ENCODE assay signal across 24 mouse cellular contexts in the genomic region with DNA sequence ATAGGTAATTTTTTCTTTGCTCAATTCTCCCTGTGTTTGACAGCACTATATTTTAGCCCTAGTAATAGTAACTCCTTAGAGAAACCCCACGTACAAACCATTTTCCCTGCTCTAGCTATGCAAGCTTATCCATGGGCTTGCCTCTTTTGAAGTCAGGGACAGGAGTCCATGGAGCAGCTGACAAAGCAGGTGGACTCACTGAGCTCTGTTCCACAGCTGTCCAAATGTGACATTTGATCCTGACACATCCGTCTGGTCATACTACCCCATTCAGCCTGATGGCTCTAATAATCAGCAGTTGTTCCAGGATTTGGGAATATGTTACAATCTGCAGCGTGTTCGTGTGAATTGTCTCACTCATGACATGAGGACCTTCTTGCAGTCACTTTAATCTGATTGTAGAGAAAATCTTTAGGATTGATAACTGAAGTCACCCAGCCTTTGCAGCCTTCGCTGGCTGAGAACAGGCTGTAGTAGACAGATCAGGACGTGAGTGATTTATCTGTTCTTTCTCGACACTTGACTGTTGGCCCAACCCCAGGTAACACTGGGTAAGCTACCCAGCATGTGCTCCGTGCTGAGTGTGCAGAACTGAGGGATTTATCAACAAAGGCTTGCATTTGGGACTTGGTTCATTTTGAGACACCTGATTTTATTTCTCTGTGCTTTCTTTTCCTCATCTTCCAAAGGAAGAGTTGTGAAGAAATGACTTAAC. TPM values are rescaled to one million over a fixed set of nuclear protein-coding genes. Genes with fewer than 3 reads are reported as not detected.
DNase-seq lines count a peak whose midpoint lies in the region; ATAC-seq and TF ChIP-seq lines count a peak whose summit lies in the region.
"Had no signal": no experiment of that assay in that cellular context is flagged by ENCODE, and none has a peak within 500 bp of the region (broad histone marks: within the 10 kb centered on the region; RNA-seq: fewer than 3 reads in every experiment).

No protein-coding gene starts in this region.

- H3K9me3 ChIP-seq in hindbrain, embryonic 10.5 days: no peaks in the 10 kb centered on the region
- H3K9me3 ChIP-seq in hindbrain, embryonic 13.5 days: no peaks in the 10 kb centered on the region
- H3K9me3 ChIP-seq in embryonic facial prominence, embryonic 10.5 days: no peaks in the 10 kb centered on the region
- H3K9me3 ChIP-seq in limb, embryonic 14.5 days (ENCODE audit: control insufficient read depth, low read length): no peaks in the 10 kb centered on the region
- H3K9me3 ChIP-seq in forebrain, embryonic 15.5 days: no peaks in the 10 kb centered on the region
- H3K9me3 ChIP-seq: embryonic facial prominence, embryonic 15.5 days; hindbrain, embryonic 15.5 days; intestine, embryonic 15.5 days had no signal

- no peak for TF ChIP-seq POLR2A in limb, embryonic 14.5 days (IDR thresholded peaks at IDR 0.05; ENCODE audit: borderline replicate concordance, extremely low read depth, insufficient read depth, insufficient read length)

- DNase-seq in hindbrain, embryonic 10.5 days (ENCODE audit: low spot score): peak; percentile 13
- DNase-seq in embryo, embryonic 10.5 days (ENCODE audit: low spot score): peak; percentile 65
- peak; percentile 28 for DNase-seq in embryonic facial prominence, embryonic 10.5 days (ENCODE audit: low spot score)
- DNase-seq in limb, embryonic 14.5 days (ENCODE audit: low spot score): peak; percentile 67
- DNase-seq in adrenal gland, postnatal 4 days (ENCODE audit: low spot score in 2 of 2): no peak
- no peak for DNase-seq in spleen, postnatal 36 days (ENCODE audit: low spot score in 2 of 2)
- DNase-seq: adrenal gland, postnatal 10 days; cerebellum, adult 2 months; gastrocnemius, postnatal 14 days; heart, adult 2 months; kidney, adult 9 months; kidney, postnatal 36 days; layer of hippocampus, adult 9-11 months; lung, adult 18-20 months; lung, postnatal 10 days; right cerebral cortex, postnatal 14 days had no signal

- peaks cover 11% of the 10 kb centered on the region for H3K4me1 ChIP-seq in hindbrain, embryonic 10.5 days (replicated peaks)
- peaks cover 6% of the 10 kb centered on the region for H3K4me1 ChIP-seq in hindbrain, embryonic 13.5 days (replicated peaks)
- peaks cover 20% of the 10 kb centered on the region for H3K4me1 ChIP-seq in embryonic facial prominence, embryonic 10.5 days
- no peaks in the 10 kb centered on the region for H3K4me1 ChIP-seq in limb, embryonic 14.5 days (ENCODE audit: control insufficient read depth, insufficient read depth, low read length)
- no peaks in the 10 kb centered on the region for H3K4me1 ChIP-seq in forebrain, embryonic 15.5 days
- H3K4me1 ChIP-seq: embryonic facial prominence, embryonic 15.5 days; intestine, embryonic 15.5 days had no signal

- ATAC-seq in hindbrain, embryonic 13.5 days (ENCODE audit: low FRiP score): no peak
- peak; percentile 71; the same call in 1 of the 2 replicates for ATAC-seq in limb, embryonic 14.5 days (ENCODE audit: low FRiP score, low read depth)
- ATAC-seq in forebrain, embryonic 15.5 days (replicated peaks): no peak
- ATAC-seq: forebrain, embryonic 16.5 days; intestine, embryonic 15.5 days had no signal

- H3K4me2 ChIP-seq in hindbrain, embryonic 13.5 days: no peak overlapping the region
- H3K4me2 ChIP-seq in limb, embryonic 14.5 days (replicated peaks; ENCODE audit: low read depth, low read length, severe bottlenecking): no peak overlapping the region
- no peak overlapping the region for H3K4me2 ChIP-seq in forebrain, embryonic 15.5 days (replicated peaks)
- H3K4me2 ChIP-seq: embryonic facial prominence, embryonic 15.5 days; hindbrain, embryonic 15.5 days; intestine, embryonic 15.5 days; liver, embryonic 11.5 days; midbrain, embryonic 11.5 days had no signal

- no peaks in the 10 kb centered on the region for H3K27me3 ChIP-seq in hindbrain, embryonic 10.5 days (ENCODE audit: insufficient read depth, poor library complexity, severe bottlenecking)
- 0 out of 2 replicates have a peak, but pooled peaks cover 2% of the 10 kb centered on the region for H3K27me3 ChIP-seq in hindbrain, embryonic 13.5 days
- H3K27me3 ChIP-seq in embryonic facial prominence, embryonic 10.5 days (replicated peaks; ENCODE audit: low read depth, poor library complexity, severe bottlenecking): no peaks in the 10 kb centered on the region
- H3K27me3 ChIP-seq in limb, embryonic 14.5 days (ENCODE audit: control insufficient read depth, insufficient read depth, low read length): no peaks in the 10 kb centered on the region
- H3K27me3 ChIP-seq in forebrain, embryonic 15.5 days: no peaks in the 10 kb centered on the region
- H3K27me3 ChIP-seq: embryonic facial prominence, embryonic 15.5 days; hindbrain, embryonic 15.5 days; intestine, embryonic 15.5 days had no signal

- H3K4me3 ChIP-seq in hindbrain, embryonic 10.5 days: no peak overlapping the region
- H3K4me3 ChIP-seq in hindbrain, embryonic 13.5 days: no peak overlapping the region
- no peak overlapping the region for H3K4me3 ChIP-seq in embryonic facial prominence, embryonic 10.5 days
- no peak overlapping the region for H3K4me3 ChIP-seq in limb, embryonic 14.5 days (replicated peaks; ENCODE audit: low read length)
- no peak overlapping the region for H3K4me3 ChIP-seq in forebrain, embryonic 15.5 days
- H3K4me3 ChIP-seq: embryonic facial prominence, embryonic 15.5 days; heart, adult 2 months; hindbrain, embryonic 15.5 days; intestine, embryonic 15.5 days had no signal

- H3K27ac ChIP-seq in hindbrain, embryonic 10.5 days: no peak overlapping the region
- no peak overlapping the region for H3K27ac ChIP-seq in hindbrain, embryonic 13.5 days
- H3K27ac ChIP-seq in embryonic facial prominence, embryonic 10.5 days (replicated peaks): no peak overlapping the region; the same call in 1 of the 2 replicates
- no peak overlapping the region for H3K27ac ChIP-seq in limb, embryonic 14.5 days (replicated peaks; ENCODE audit: low read depth, low read length)
- no peak overlapping the region for H3K27ac ChIP-seq in forebrain, embryonic 15.5 days (replicated peaks)
- H3K27ac ChIP-seq: embryonic facial prominence, embryonic 15.5 days; heart, adult 2 months; hindbrain, embryonic 15.5 days; intestine, embryonic 15.5 days had no signal

- no peaks in the 10 kb centered on the region for H3K36me3 ChIP-seq in hindbrain, embryonic 10.5 days
- no peaks in the 10 kb centered on the region for H3K36me3 ChIP-seq in hindbrain, embryonic 13.5 days
- H3K36me3 ChIP-seq in embryonic facial prominence, embryonic 10.5 days (replicated peaks): no peaks in the 10 kb centered on the region
- H3K36me3 ChIP-seq in limb, embryonic 14.5 days (ENCODE audit: control insufficient read depth, insufficient read depth, low read length): no peaks in the 10 kb centered on the region
- no peaks in the 10 kb centered on the region for H3K36me3 ChIP-seq in forebrain, embryonic 15.5 days
- H3K36me3 ChIP-seq: embryonic facial prominence, embryonic 15.5 days; hindbrain, embryonic 15.5 days; intestine, embryonic 15.5 days had no signal

- no peak overlapping the region for H3K9ac ChIP-seq in hindbrain, embryonic 13.5 days
- no peak overlapping the region for H3K9ac ChIP-seq in limb, embryonic 14.5 days (ENCODE audit: low read depth, low read length, severe bottlenecking)
- H3K9ac ChIP-seq in forebrain, embryonic 15.5 days (replicated peaks): no peak overlapping the region
- H3K9ac ChIP-seq: embryonic facial prominence, embryonic 15.5 days; hindbrain, embryonic 15.5 days; intestine, embryonic 15.5 days had no signal

- WGBS in hindbrain, embryonic 10.5 days: 67% methylated on average over 8 of the region's 8 CpGs
- 67% methylated on average over 8 of the region's 8 CpGs for WGBS in hindbrain, embryonic 13.5 days
- WGBS in embryonic facial prominence, embryonic 10.5 days: 59% methylated on average over 8 of the region's 8 CpGs
- 48% methylated on average over 8 of the region's 8 CpGs for WGBS in limb, embryonic 14.5 days
- 82% methylated on average over 8 of the region's 8 CpGs for WGBS in forebrain, embryonic 15.5 days

RNA-seq across cellular contexts. Expression of a gene that starts 37.6 kb away (rescaled TPM):
- 52.8 and 77.1 TPM in 2 replicates for polyA plus RNA-seq in hindbrain, embryonic 10.5 days (2016; fragmentation: Nextera tagmentation; extraction: Ambion mirVana)
- 82.8 and 104 TPM in 2 replicates for polyA plus RNA-seq in hindbrain, embryonic 13.5 days (2015; fragmentation: Nextera tagmentation; extraction: Ambion mirVana)
- polyA plus RNA-seq in embryonic facial prominence, embryonic 10.5 days (2016; fragmentation: Nextera tagmentation; extraction: Ambion mirVana): 22.3 and 22.8 TPM in 2 replicates
- polyA plus RNA-seq in limb, embryonic 14.5 days (2012; rRNA removed): 8.8 and 9.0 TPM in 2 replicates
- polyA plus RNA-seq in limb, embryonic 14.5 days (2014; fragmentation: Nextera tagmentation; extraction: Ambion mirVana): 13.2 and 13.8 TPM in 2 replicates
- 10.7 and 16.3 TPM in 2 replicates for polyA plus RNA-seq in forebrain, embryonic 15.5 days (2015; fragmentation: Nextera tagmentation; extraction: Ambion mirVana)
- 10 to 100 TPM; 14.9 to 16.3 TPM for total RNA-seq in adrenal gland, postnatal 4 days (2021)

Comparison
In these comparisons a context has a peak if more than half of its experiments do, and no peak if none do; other contexts are left out.
1. DNase-seq: peak in hindbrain, embryonic 10.5 days (single experiment), embryo, embryonic 10.5 days (single experiment), embryonic facial prominence, embryonic 10.5 days (single experiment) and limb, embryonic 14.5 days (single experiment); none in adrenal gland, postnatal 4 days (0 of 2) and spleen, postnatal 36 days (0 of 2).